Mouse (Mus musculus): ENCODE measurements at regions not wholly inside any gene's neighbourhood (a gene's known extent, or its start where the extent isn't known, plus 50 kb on each side); places are given as distances from the start of the nearest gene placed in this dataset.

DNA sequence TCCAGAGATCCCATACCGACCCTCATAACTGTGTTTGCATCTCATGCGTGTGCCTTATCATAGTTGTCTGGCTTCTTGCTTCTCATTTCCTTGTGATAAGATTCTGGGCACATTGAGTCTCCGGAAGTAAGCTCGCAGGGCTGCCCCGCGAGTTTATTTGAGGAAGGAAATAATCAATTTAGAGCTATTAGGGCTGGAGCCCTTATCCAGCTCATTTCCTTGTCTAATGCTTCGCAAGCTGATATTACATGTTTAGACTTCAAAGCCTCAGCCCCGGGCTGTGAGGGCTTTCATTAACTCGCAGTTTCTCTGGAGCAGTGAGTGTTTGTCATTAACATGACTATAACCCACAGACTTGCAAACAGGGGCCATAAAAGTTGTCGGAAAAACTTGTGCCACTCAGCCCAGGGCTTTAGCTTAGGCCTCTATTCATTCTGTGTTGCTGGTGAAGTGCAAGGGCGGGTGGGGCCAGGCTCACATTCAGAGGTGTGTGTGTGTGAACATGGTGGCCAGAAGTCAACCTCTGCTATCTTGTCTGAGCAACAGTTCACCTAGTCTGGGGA lies 251.0 kb upstream of the Gm5148 start:
- peak; percentile 85 for DNase-seq (ENCODE audit: low read depth, low spot score)

DNA sequence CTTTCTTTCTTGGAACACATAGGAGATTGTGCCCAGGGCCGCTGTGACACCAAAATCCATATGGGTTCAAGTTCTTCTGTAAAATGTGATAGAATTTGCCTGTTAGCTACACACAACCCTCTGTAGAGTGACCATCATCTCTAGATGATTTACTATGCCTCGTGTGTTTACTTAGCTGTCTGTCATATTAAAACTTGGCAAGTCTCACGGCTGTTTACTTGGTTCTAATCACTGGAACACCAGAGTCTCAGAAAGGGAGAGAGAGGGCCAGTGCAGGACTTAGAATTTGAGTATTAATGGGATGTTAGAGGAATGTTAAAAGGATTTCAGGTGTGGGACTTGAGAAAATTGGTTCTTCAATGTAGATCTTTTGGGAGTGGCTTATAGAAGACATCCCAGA lies 248.6 kb upstream of the Gm5148 start:
- DNase-seq (ENCODE audit: low read depth, low spot score): no peak

- DNase-seq (ENCODE audit: low read depth, low spot score): no peak
These were observed 246.9 kb upstream of the Gm5148 start for GRCm38 (mm10) chr3:37971240-37971639.

DNA sequence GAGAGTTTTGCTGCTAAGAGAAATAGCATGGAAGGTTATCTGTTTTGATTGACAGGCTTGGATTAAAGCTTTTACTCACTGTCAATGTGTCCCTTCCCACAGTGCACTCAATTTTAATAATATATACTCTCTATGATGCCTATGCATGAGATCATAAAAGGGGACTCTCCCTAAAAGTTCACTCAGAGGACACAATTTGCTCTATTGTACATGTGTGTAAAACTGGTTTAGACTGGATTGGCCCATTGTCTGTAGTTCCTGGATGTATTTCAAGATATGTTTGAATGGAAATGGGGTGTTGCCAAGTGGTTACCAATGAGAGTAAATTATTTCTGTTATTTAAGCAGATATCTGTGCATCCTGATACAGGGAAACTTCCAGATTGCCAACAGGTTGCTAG lies 244.4 kb upstream of the Gm5148 start:
- no peak for DNase-seq (ENCODE audit: low read depth, low spot score)

DNA sequence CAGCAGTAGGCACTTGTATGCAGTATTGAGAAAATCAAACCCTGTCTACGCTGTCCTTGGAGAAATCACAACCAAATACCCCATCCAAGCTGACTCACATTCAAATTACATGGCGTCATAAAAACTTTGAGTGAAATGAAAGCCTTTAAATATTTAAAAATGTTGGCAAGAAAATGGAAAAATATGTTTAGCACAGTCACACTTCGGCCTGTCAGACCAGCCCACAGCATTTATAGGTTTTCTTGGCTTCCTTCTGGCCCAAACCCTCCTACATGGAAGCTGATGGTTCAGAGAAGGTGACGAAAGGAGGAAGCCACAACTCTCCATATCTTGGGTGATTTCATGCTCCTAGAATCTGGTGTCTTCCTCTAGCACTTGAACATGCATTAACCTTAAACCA lies 240.9 kb upstream of the Gm5148 start:
- no peak for DNase-seq (ENCODE audit: low read depth, low spot score)

GRCm38 (mm10) chr3:37964083-37964482 lies 239.8 kb upstream of the Gm5148 start:
- DNase-seq (ENCODE audit: low read depth, low spot score): no peak

DNA sequence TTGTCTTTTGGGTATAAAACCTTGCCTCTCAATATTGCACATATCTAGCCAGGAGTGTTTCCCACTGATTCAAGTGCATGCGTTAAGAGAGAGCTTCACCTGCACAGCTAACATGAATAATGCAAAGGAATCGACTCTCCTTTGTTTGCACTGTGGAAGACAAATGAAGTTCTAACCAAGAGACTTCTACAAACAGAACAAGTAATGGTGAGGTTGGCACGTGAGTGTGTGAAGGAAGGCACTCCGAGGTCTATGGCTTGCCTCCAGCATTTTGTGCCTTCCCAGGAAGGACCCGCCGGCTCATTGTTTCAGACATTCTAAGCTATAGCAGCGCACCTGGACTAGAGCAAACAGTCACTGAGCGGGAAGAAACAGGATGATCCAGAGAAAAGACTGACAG lies 238.5 kb upstream of the Gm5148 start:
- DNase-seq (ENCODE audit: low read depth, low spot score): no peak

DNA sequence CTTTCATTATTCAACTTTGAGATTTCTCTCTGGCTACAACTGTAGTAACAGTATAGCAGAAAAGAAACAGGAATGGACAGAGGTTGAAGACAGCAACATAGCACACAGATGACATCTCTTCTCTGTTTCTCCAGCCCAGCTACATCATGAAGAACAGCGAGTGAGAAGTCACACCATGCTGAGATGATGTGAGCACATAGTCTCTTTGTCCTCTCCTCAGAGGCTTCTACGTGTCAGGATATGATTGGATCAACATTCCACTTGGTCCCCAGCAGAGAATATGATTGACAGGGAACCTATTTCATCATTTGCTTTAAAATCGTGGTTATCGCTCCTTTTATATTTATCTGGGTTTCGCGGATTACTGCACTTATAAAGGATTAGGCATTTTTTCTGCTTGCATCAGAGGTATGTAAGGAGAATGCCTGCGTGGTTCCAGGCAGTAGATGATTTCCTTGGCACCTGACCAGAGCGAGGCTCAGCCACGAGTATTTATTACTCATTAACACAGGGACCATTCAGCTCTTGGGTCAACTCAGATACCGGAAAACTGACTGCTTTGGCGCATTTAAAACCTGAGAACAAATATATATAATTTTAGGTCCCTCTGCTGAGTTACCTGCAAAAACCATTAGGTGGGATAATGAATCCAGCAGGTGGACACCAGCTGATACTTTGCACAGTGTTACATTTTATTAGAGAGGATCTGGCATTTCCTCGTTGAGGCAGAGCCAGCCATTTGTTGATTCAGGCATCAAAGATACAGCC lies 237.9 kb upstream of the Gm5148 start:
- DNase-seq (ENCODE audit: low read depth, low spot score): no peak

DNA sequence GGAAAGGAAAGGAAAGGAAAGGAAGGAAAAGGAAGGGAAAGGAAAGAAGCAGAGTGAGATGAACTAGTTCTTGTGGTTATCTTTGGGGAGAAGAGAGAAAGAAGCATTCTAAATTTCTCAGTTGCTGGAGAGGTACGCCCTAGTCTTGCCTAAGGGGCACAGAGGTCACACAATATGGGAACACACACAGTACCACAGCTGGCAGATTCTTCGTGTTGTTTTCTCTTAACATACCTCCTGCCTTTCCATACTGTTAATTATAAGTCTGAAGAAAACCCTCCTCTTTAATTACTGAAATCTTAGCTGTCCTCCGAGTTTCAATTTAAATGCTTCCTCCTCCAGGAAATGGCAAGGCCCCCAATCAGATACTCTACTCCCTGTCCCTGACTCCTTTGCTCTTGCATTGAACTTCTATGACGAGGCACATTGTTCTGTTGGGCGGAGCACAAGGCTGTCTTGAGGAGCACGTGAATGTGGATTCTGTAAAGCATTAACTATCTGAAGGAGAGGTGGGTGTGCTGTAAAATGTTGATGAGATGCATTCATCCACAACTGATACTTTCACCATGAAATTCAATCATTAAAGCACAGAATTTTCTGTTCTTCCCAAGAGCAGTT lies 234.2 kb upstream of the Gm5148 start:
- DNase-seq (ENCODE audit: low read depth, low spot score): no peak

DNA sequence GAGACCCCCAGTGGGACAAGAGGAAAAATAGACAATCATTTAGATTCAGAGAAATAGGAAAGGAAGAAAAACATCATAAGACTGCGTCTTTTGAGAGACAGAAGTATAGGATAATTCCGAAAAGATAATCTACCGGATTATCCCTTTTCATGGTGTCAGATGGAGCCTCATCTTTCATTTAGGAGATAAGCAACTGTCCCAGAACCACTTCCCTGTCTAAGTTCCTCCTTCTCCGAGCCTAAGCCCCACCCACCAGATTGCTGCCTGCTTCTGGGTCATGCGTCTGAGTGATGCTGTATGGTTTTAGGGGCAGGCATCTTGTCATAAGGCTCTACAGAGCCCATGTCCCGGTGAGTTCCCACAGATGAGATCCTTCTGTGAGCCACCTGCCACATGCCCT lies 232.3 kb upstream of the Gm5148 start:
- no peak for DNase-seq (ENCODE audit: low read depth, low spot score)

DNA sequence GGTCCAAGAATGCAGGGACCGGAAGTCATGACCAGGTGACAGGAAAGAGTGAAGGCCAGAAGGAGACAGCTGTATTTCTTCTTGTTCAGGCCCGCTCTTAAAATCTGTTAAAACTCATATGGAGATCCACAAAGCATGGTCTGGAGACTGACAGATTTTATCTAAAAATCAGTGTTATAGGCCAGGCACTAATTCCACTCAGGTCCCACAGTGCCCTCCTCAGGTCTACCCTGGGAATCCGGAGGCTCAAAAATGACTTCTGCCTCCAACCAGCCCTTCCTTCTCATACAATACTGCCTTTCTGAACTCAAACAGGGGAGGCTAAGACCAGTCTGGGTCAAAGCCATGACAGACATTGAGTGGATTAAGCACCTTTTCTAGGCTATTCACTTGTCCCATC lies 228.6 kb upstream of the Gm5148 start:
- no peak for DNase-seq (ENCODE audit: low read depth, low spot score)

DNA sequence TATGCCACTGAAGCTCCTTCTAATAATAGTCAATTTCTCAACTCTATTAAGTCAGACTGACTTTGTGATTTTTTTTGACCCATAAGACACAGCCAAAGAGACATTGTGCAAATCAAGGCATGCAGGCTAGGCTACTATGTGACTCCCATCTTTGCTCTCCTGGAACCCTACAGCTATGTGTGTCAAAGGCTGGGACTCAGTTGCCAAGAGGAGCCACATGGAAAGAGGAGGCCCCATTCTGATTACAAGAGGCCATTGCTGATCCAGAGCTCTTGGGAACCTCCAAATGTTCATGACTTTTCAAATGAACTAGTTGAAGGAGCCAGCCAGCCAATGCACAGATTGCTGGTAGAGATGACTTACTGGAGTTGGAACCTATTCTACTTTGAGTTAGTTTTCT lies 228.0 kb upstream of the Gm5148 start:
- no peak for DNase-seq (ENCODE audit: low read depth, low spot score)

DNA sequence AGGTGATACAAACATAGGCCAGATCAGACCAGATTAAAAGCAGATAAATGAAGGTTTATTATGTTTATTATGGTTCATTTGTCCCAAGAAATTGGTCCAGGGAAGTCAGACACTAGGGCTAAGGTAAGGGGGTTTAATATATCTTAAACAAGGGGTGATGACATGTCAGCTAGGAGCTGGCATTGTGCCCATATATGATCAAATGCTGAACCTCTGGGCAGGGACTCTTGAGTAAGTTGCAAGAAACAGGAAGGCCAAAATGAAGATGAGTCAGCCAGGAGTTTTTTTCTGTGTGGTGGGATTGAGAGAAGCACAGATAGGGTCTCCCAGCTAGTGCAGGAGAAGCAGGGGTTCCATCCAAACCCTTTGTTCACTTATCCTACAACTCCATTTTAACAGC lies 219.4 kb upstream of the Gm5148 start:
- no peak for DNase-seq (ENCODE audit: low read depth, low spot score)

DNA sequence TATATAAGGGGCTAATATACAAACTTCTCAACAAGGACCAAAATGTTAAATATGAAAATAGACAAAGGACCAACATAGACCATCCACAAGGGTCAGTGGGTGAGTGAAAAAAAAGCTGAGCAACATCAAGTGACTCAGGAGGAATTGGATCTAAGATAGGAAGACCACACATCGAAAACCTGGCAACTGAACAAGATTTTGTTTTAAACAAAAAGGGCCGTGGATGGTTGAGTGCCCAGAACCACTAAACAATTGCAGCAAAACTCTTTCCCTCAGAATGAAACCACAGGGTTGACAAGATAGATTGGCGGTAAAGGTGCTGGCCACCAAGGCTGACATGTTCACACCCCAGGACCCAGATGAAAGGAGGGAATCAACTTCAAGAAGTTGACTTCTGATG lies 215.7 kb upstream of the Gm5148 start:
- no peak for DNase-seq (ENCODE audit: low read depth, low spot score)

DNA sequence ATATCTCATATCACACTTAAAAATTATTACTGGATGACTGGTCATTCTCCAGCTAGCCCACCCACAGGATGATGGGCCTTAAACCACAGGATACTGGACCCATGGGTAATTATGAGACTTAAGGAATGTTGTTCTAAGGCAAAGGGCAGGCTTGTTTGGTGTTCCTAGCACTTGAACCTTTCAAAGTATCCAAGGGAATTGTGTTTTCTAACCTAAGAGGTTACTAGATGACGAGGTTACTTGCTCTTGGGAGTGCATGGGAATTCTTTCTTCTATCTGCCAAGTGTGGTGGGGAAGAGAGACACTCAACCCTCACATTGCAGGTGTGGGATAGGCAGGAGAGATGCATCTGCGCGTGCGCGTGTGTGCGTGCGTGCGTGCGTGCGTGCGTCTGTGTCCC lies 214.6 kb upstream of the Gm5148 start:
- no peak for DNase-seq (ENCODE audit: low read depth, low spot score)

GRCm38 (mm10) chr3:37938284-37938596 lies 213.9 kb upstream of the Gm5148 start:
- no peak for DNase-seq (ENCODE audit: low read depth, low spot score)

- DNase-seq (ENCODE audit: low read depth, low spot score): no peak
These were observed 213.3 kb upstream of the Gm5148 start for GRCm38 (mm10) chr3:37937381-37938283.

DNA sequence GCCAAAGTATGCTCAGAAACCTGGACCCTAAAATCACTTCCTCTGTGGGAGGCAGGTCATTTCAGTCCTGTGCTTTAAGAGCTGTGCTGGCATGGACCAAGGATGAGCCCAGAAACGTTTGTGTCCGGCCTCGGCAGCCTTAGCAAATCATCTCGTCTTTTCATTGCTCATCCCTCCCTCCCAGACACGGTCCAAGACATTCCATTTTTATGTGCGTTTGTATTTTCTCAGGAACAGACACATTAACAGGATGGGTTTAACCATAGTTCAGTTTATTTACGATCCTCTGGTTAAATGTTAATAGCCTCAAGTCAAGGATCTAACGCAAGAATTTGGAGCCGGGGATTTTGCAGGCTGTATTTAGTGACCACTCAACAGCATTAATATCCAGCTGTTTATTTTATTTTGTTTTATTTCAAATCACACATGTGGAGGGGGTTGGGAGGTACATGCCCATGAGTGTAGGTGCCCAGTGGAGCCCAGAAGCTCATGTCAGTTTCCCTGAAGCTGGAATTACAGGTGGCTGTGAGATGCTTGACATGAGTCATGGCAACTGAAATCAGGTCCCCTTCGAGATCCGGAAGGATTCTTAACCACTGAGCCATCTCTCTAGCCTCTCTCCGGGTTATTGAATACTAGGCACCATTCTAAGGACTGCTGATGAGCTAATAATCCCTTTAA lies 212.1 kb upstream of the Gm5148 start:
- no peak for DNase-seq (ENCODE audit: low read depth, low spot score)

GRCm38 (mm10) chr3:37934905-37935708 lies 210.8 kb upstream of the Gm5148 start:
- DNase-seq (ENCODE audit: low read depth, low spot score): peak; percentile 74

GRCm38 (mm10) chr3:37934236-37934635 lies 209.9 kb upstream of the Gm5148 start:
- DNase-seq (ENCODE audit: low read depth, low spot score): no peak

- DNase-seq (ENCODE audit: low read depth, low spot score): no peak
These were observed 204.4 kb upstream of the Gm5148 start for GRCm38 (mm10) chr3:37928731-37929130.
